Mouse (Mus musculus) heart, embryonic 11.5 days (tissue): Measurements from ENCODE around the gene Atf5. TPM values are rescaled to one million over a fixed set of nuclear protein-coding genes. Genes with fewer than 3 reads are reported as not detected.
A peak's percentile ranks its signal among the peaks of the same experiment; 100 is the strongest.

Source experiments
- ATAC-seq: fragments of 200-750 bp; cut with Nextera tagmentation; replicated peaks from 2 replicates; pipeline ENCODE4 v1.8.0; 2017; ENCODE audit warnings: moderate library complexity; ENCODE audit not compliant: insufficient number of reproducible peaks, low FRiP score, low TSS enrichment
- H3K27ac ChIP-seq: fragments of 300-500 bp; sonication (generic); 2 replicates; pipeline ENCODE4 v1.5.1; 2014; ENCODE audit warnings: mild to moderate bottlenecking, low read depth, low read length
- H3K27me3 ChIP-seq: fragments of 300-500 bp; sonication (generic); 2 replicates; pipeline ENCODE4 v1.6.1; 2014; ENCODE audit warnings: mild to moderate bottlenecking, low read length, mixed read lengths; ENCODE audit not compliant: control insufficient read depth, insufficient read depth
- H3K36me3 ChIP-seq: fragments of 300-500 bp; sonication (generic); 2 replicates; pipeline ENCODE4 v1.6.1; 2014; ENCODE audit warnings: mild to moderate bottlenecking, low read length, moderate library complexity, mixed read lengths; ENCODE audit not compliant: control insufficient read depth, insufficient read depth
- H3K4me1 ChIP-seq: fragments of 300-500 bp; sonication (generic); 2 replicates; pipeline ENCODE4 v1.6.1; 2014; ENCODE audit warnings: low read length; ENCODE audit not compliant: control insufficient read depth, insufficient read depth
- H3K4me2 ChIP-seq: fragments of 300-500 bp; sonication (generic); 2 replicates; pipeline ENCODE4 v1.6.1; 2014; ENCODE audit warnings: mild to moderate bottlenecking, moderate library complexity
- H3K4me3 ChIP-seq: fragments of 300-500 bp; sonication (generic); 2 replicates; pipeline ENCODE4 v1.5.1; 2014; ENCODE audit warnings: low read depth, low read length
- H3K9ac ChIP-seq: fragments of 300-500 bp; sonication (generic); 2 replicates; pipeline ENCODE4 v1.6.1; 2014; ENCODE audit warnings: mild to moderate bottlenecking, low read depth, low read length, moderate library complexity
- H3K9me3 ChIP-seq: fragments of 300-500 bp; sonication (generic); replicated peaks from 2 replicates; pipeline ENCODE4 v1.6.1; 2016; ENCODE audit warnings: low read length; ENCODE audit not compliant: control insufficient read depth
- WGBS: fragments of 180-500 bp; shearing (Covaris S2); extraction: QIAGEN DNeasy Blood & Tissue Kit; methylation state at CpG from one replicate; pipeline ENCODE4 v1.1.7; 2014; ENCODE audit not compliant: insufficient replicate concordance; 5-methylcytosine and 5-hydroxymethylcytosine counted together
- microRNA counts: library from miRNA; unstranded; fragments of <30 nt; microRNA quantifications from one replicate; lab custom pipeline; 2015
- microRNA-seq: library from miRNA; unstranded; fragments of <30 nt; microRNA quantifications from one replicate; pipeline ENCODE4, GENCODE M21; 2016; ENCODE audit warnings: borderline number of aligned reads
- polyA plus RNA-seq: library from polyadenylated mRNA; unstranded; fragments of >200 nt; fragmentation: Nextera tagmentation; extraction: Ambion mirVana; gene quantifications from 2 replicates; pipeline ENCODE4 v1.2.1, GENCODE M21; 2014

Gene Atf5
- polyA plus RNA-seq, 1 experiment from 2014 or later = 1.6 TPM

DNA sequence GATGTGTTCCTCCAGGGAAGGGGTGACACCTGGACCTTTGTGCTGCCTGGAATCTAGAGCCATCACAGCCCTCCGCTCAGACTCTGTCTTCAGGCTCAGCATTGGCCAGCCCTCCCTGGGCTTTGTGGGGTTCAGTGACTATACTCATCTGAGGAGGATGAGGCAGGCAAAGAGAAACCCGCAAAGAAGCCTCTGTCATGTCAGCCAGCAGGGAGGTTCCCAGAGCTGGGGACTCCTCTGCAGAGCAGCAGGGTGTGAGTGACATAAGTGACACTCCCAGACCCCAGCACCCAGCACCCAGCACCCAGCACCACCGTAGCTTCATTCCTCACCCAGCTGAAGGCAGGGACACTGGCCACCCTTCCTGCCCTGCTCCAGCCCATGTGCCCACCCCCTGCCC lies 26.9 kb downstream of the Atf5 start:
- Histone ChIP-seq H3K4me1 (no peaks in the 10 kb centered on the region), H3K27ac (no peak overlapping the region), H3K4me2 (no peak overlapping the region), H3K36me3 (no peaks in the 10 kb centered on the region), H3K9me3 (no peaks in the 10 kb centered on the region), H3K9ac (no peak overlapping the region), H3K27me3 (0 out of 2 replicates have a peak, but pooled peaks cover 2% of the 10 kb centered on the region), H3K4me3 (no peak overlapping the region)
- no peak for ATAC-seq
- WGBS = 65% methylated on average over 3 of the region's 3 CpGs

GRCm38 (mm10) chr7:44780101-44780500 lies 36.4 kb downstream of the Atf5 start:
- ATAC-seq = no peak
- H3K36me3 ChIP-seq = peaks cover 4% of the 10 kb centered on the region; the same call in 1 of the 2 replicates
- WGBS = 79% methylated on average over 8 of the region's 8 CpGs

GRCm38 (mm10) chr7:44776849-44777498 lies 39.5 kb downstream of the Atf5 start:
- Histone ChIP-seq H3K9ac (no peak overlapping the region), H3K4me1 (no peaks in the 10 kb centered on the region), H3K9me3 (no peaks in the 10 kb centered on the region), H3K4me2 (no peak overlapping the region), H3K4me3 (no peak overlapping the region), H3K27ac (no peak overlapping the region), H3K27me3 (no peaks in the 10 kb centered on the region), H3K36me3 (peaks cover 9% of the 10 kb centered on the region; the same call in 1 of the 2 replicates)
- ATAC-seq = no peak
- 83% methylated on average over 9 of the region's 9 CpGs for WGBS

More at GRCm38 (mm10) chr7:44780101-44780500, 36.4 kb downstream of the Atf5 start:
- H3K4me3 ChIP-seq = no peak overlapping the region
- H3K4me1 ChIP-seq = no peaks in the 10 kb centered on the region
- no peaks in the 10 kb centered on the region for H3K27me3 ChIP-seq
- H3K27ac ChIP-seq = no peak overlapping the region
- H3K9ac ChIP-seq = no peak overlapping the region
- H3K4me2 ChIP-seq = no peak overlapping the region
- H3K9me3 ChIP-seq = no peaks in the 10 kb centered on the region

DNA sequence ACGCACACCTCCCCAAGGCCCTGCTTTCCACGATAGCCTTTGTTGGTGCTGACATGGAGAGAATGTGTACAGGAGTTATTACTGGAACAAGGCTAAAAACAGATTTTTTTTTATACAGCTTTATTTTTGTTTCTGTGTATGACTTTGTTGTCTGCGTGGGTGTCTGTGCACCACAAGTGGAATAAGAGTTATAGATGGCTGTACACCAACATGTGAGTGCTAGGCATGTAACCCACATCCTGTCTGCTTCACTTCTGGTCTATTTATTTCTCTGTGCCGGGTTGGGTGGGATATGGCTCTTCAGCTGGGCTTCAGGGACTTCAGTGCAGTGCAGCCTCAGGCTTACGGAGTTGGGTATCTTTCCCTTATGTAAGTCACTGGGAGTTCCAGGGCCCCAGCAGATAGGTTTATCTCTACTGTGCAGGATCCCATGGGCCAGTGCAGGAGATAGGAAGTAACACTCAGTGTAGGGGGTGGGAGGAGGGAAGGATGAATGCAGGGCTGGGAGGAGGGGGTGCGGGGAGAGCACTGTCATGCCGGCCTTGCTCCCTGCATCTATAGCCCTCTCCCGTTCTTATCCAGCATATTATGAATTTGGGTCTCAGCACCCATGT lies 43.8 kb downstream of the Atf5 start:
- peak; percentile 69 for ATAC-seq
- WGBS = 71% methylated on average over 8 of the region's 8 CpGs
- peaks cover 12% of the 10 kb centered on the region for H3K36me3 ChIP-seq

DNA sequence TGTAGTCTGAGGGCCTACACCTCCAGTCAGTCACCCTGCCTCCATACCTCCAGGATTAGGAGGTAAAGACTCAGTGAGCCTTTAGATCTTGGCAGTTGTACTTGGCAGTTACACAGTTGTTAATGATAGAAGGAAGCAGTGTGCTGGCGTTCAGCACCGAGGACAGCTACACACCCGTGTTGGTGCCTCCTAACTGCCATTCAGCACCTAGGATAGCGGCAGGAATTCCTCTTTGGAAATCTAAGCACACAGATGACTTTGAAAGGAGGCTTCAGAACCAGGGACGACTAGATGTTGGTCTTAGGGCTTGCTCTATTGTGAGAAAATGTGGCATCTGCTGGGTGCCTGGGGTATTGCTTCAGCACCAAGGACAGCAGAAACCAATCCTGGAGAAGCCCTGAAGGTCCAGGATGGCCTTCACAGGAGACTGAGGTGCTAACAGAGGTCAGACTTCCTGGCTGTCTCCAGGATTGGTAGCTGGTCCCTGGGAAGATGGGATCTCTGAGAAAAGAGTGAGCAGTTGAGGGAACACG lies 46.3 kb downstream of the Atf5 start:
- no peak overlapping the region for H3K27ac ChIP-seq
- H3K4me1 ChIP-seq = no peaks in the 10 kb centered on the region
- H3K4me3 ChIP-seq = no peak overlapping the region
- no peaks in the 10 kb centered on the region for H3K27me3 ChIP-seq
- no peak overlapping the region for H3K4me2 ChIP-seq
- WGBS = 11% methylated on average over 6 of the region's 6 CpGs
- peaks cover 14% of the 10 kb centered on the region for H3K36me3 ChIP-seq
- H3K9ac ChIP-seq = no peak overlapping the region
- no peak for ATAC-seq
- no peaks in the 10 kb centered on the region for H3K9me3 ChIP-seq

More for the DNA sequence above, 43.8 kb downstream of the Atf5 start:
- no peak overlapping the region for H3K4me2 ChIP-seq
- H3K4me3 ChIP-seq = no peak overlapping the region
- H3K9me3 ChIP-seq = no peaks in the 10 kb centered on the region
- no peak overlapping the region for H3K27ac ChIP-seq
- no peak overlapping the region for H3K9ac ChIP-seq
- H3K27me3 ChIP-seq = no peaks in the 10 kb centered on the region
- no peaks in the 10 kb centered on the region for H3K4me1 ChIP-seq

- H3K27me3 ChIP-seq = no peaks in the 10 kb centered on the region
- H3K4me3 ChIP-seq = no peak overlapping the region
- H3K27ac ChIP-seq = no peak overlapping the region
- no peak overlapping the region for H3K4me2 ChIP-seq
- WGBS = 73% methylated on average over 5 of the region's 5 CpGs
- no peaks in the 10 kb centered on the region for H3K9me3 ChIP-seq
- no peak for ATAC-seq
- H3K4me1 ChIP-seq = no peaks in the 10 kb centered on the region
- peaks cover 9% of the 10 kb centered on the region for H3K36me3 ChIP-seq
- H3K9ac ChIP-seq = no peak overlapping the region
Observed at GRCm38 (mm10) chr7:44768129-44768528, 48.3 kb downstream of the Atf5 start.

MicroRNA genes within 50 kb of the gene (microRNA counts, 519-probe panel; counts per million panel counts)
- 32.2 counts per million for microRNA mmu-miR-707 (lab: Ali Mortazavi, UCI)

Small RNA genes lying within 50 kb of the gene (microRNA-seq; reads per million reads assigned to microRNA genes)
- not detected for gene Mir707

Other genes with a start within 250 kb of the Atf5 start
- 0.70 TPM in 1 of 2 replicates, not detected in the other for gene Napsa, start 244.3 kb downstream of the Atf5 start, polyA plus RNA-seq
- gene Kcnc3, start 226.0 kb downstream of the Atf5 start, polyA plus RNA-seq = 0.07 and 0.23 TPM in 2 replicates
- 0.31 and 0.56 TPM in 2 replicates for gene Myh14, start 145.8 kb downstream of the Atf5 start, polyA plus RNA-seq
- gene Izumo2, start 107.9 kb downstream of the Atf5 start, polyA plus RNA-seq = not detected in 2 replicates
- gene Vrk3, start 68.2 kb downstream of the Atf5 start, polyA plus RNA-seq = 30.6 and 34.1 TPM in 2 replicates
- gene Zfp473, start 65.6 kb downstream of the Atf5 start, polyA plus RNA-seq = 0.58 and 1.2 TPM in 2 replicates
- 49.0 and 57.5 TPM in 2 replicates for gene Nup62, start 570 bp downstream of the Atf5 start, polyA plus RNA-seq
- 0.14 and 1.2 TPM in 2 replicates for gene Il4i1, start 271 bp downstream of the Atf5 start, polyA plus RNA-seq
- 38.6 and 53.9 TPM in 2 replicates for gene Akt1s1, start 32.3 kb upstream of the Atf5 start, polyA plus RNA-seq
- gene Tbc1d17, start 32.4 kb upstream of the Atf5 start, polyA plus RNA-seq = 48.2 and 49.2 TPM in 2 replicates
- gene Pnkp, start 40.5 kb upstream of the Atf5 start, polyA plus RNA-seq = 18.9 and 19.2 TPM in 2 replicates
- gene Ptov1, start 53.1 kb upstream of the Atf5 start, polyA plus RNA-seq = 205 and 218 TPM in 2 replicates
- gene Med25, start 76.1 kb upstream of the Atf5 start, polyA plus RNA-seq = 47.3 and 51.9 TPM in 2 replicates
- 12.2 and 12.8 TPM in 2 replicates for gene Fuz, start 79.4 kb upstream of the Atf5 start, polyA plus RNA-seq
- 69.1 and 77.3 TPM in 2 replicates for gene Ap2a1, start 112.8 kb upstream of the Atf5 start, polyA plus RNA-seq
- gene Tsks, start 126.5 kb upstream of the Atf5 start, polyA plus RNA-seq = not detected in 2 replicates
- 10.0 and 10.5 TPM in 2 replicates for gene Cpt1c, start 158.2 kb upstream of the Atf5 start, polyA plus RNA-seq
- 179 and 194 TPM in 2 replicates for gene Prmt1, start 169.9 kb upstream of the Atf5 start, polyA plus RNA-seq
- 57.3 and 61.4 TPM in 2 replicates for gene Irf3, start 181.0 kb upstream of the Atf5 start, polyA plus RNA-seq
- gene Bcl2l12, start 182.1 kb upstream of the Atf5 start, polyA plus RNA-seq = 41.0 and 43.2 TPM in 2 replicates
- 37.9 and 42.5 TPM in 2 replicates for gene Scaf1, start 199.7 kb upstream of the Atf5 start, polyA plus RNA-seq
- 74.4 and 76.1 TPM in 2 replicates for gene Rras, start 201.3 kb upstream of the Atf5 start, polyA plus RNA-seq
- 7.9 and 12.1 TPM in 2 replicates for gene Prr12, start 236.2 kb upstream of the Atf5 start, polyA plus RNA-seq
- 54.2 and 58.9 TPM in 2 replicates for gene Nosip, start 245.8 kb upstream of the Atf5 start, polyA plus RNA-seq
- gene Prrg2, start 246.0 kb upstream of the Atf5 start, polyA plus RNA-seq = 11.7 and 13.3 TPM in 2 replicates